Mouse (Mus musculus): Measurements from ENCODE around the gene Madcam1. TPM values are rescaled to one million over a fixed set of nuclear protein-coding genes. Genes with fewer than 3 reads are reported as not detected.

The Madcam1 gene
- polyA plus RNA-seq, 1 experiment from 2014 or later, result 6.7 TPM

GRCm38 (mm10) chr10:79638486-79639204 is 25.7 kb upstream of the Madcam1 start:
- Histone ChIP-seq H3K27me3 (peaks cover 7% of the 10 kb centered on the region; the same call in 1 of the 2 replicates), H3K4me2 (replicated peaks) (peak overlapping the region; percentile 88), H3K4me3 (peak overlapping the region; percentile 88), H3K27ac (no peak overlapping the region; the same call in 1 of the 2 replicates), H3K4me1 (peaks cover 18% of the 10 kb centered on the region), H3K36me3 (no peaks in the 10 kb centered on the region), H3K9ac (peak overlapping the region; percentile 75; the same call in 1 of the 2 replicates), H3K9me3 (no peaks in the 10 kb centered on the region)
- 5% methylated on average over 23 of the region's 23 CpGs for WGBS
- no peak for ATAC-seq (ENCODE audit: insufficient number of reproducible peaks, insufficient read depth, low FRiP score, low TSS enrichment)

- no peak within 1 kb of the TSS for H3K4me3 ChIP-seq
- no peak within 1 kb of the TSS for H3K27ac ChIP-seq
- H3K4me2 ChIP-seq (replicated peaks), result no peak within 1 kb of the TSS
- ATAC-seq (ENCODE audit: insufficient number of reproducible peaks, insufficient read depth, low FRiP score, low TSS enrichment), result no peak
- no peak within 1 kb of the TSS for H3K9ac ChIP-seq
- no peaks in the 10 kb centered on the region for H3K36me3 ChIP-seq
- no peaks in the 10 kb centered on the region for H3K9me3 ChIP-seq
- no peaks in the 10 kb centered on the region for H3K4me1 ChIP-seq
- no peaks in the 10 kb centered on the region for H3K27me3 ChIP-seq
- WGBS, result 55% methylated on average over 8 of the region's 8 CpGs
These were observed 18.6 kb upstream of the Madcam1 start, which contains the start of gene Odf3l2 for GRCm38 (mm10) chr10:79645711-79646110. Odf3l2 (minus strand) TSS chr10:79645738.

DNA sequence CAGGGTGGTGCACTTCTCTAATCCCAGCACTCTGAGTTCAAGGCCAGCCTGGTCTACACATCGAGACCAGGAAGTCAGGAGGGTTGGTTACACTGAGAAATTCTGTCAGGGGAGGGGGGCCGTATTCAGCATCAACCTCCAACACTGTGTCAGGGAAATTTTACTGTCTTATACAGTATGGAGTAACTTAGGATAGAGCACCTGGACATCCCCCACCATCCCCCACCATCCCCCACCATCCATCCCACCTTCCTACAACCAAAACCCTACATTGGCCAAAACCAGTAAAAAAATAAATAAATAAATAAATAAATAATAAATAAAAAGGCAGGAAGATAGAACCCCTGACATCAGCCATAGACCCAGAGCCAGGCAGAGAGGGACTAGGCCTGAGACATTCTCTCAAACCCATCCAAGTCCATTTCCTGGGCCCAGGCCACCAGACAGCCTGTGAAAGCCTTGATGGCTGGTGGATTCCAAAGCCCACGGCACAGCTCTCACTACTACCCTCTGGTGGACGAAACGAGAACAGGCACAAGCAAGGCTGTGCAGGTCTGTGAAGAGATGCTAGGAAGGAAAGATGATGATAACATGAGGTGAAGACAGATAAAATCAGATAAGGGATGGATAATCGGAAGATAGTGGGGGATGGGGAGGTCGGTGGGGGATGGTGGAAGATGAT is 15.1 kb upstream of the Madcam1 start:
- 28% methylated on average over 7 of the region's 7 CpGs for WGBS
- no peak for ATAC-seq (ENCODE audit: insufficient number of reproducible peaks, insufficient read depth, low FRiP score, low TSS enrichment)

GRCm38 (mm10) chr10:79652789-79653188 is 11.6 kb upstream of the Madcam1 start:
- no peaks in the 10 kb centered on the region for H3K27me3 ChIP-seq
- ATAC-seq (ENCODE audit: insufficient number of reproducible peaks, insufficient read depth, low FRiP score, low TSS enrichment), result no peak
- 86% methylated on average over 7 of the region's 7 CpGs for WGBS
- no peaks in the 10 kb centered on the region for H3K36me3 ChIP-seq
- H3K4me1 ChIP-seq, result 0 out of 2 replicates have a peak, but pooled peaks cover 5% of the 10 kb centered on the region
- H3K4me3 ChIP-seq, result no peak overlapping the region
- no peak overlapping the region for H3K9ac ChIP-seq
- no peak overlapping the region for H3K27ac ChIP-seq
- no peak overlapping the region for H3K4me2 ChIP-seq (replicated peaks)
- no peaks in the 10 kb centered on the region for H3K9me3 ChIP-seq

More for the DNA sequence above, 15.1 kb upstream of the Madcam1 start:
- no peak overlapping the region for H3K9ac ChIP-seq
- no peaks in the 10 kb centered on the region for H3K9me3 ChIP-seq
- no peaks in the 10 kb centered on the region for H3K27me3 ChIP-seq
- no peak overlapping the region for H3K27ac ChIP-seq
- no peak overlapping the region for H3K4me3 ChIP-seq
- no peaks in the 10 kb centered on the region for H3K4me1 ChIP-seq
- H3K36me3 ChIP-seq, result no peaks in the 10 kb centered on the region
- no peak overlapping the region for H3K4me2 ChIP-seq (replicated peaks)

DNA sequence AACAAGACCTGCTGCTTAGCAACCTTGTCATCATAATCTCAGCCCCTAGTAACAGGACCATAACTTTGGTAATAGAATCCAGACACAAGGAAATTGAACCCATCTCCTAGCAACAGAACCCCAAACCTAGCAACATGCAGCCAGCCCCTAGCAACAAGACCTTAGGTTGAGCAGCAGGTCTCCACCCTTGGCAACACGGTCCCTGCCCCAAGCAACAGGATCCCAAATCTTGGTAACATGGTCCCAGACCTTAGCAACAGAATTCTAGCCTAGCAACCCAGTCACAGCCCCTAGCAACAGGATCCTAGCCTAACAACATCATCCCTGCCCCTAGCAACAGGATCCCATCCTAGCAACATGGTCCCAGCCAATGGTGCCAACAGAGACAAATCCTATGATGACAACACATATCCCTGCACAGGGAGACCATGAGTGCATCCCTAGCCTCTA is 9.4 kb upstream of the Madcam1 start:
- H3K4me1 ChIP-seq, result 0 out of 2 replicates have a peak, but pooled peaks cover 5% of the 10 kb centered on the region
- H3K4me2 ChIP-seq (replicated peaks), result no peak overlapping the region
- WGBS, result 12% methylated on average over 1 of the region's 1 CpGs
- peak; percentile 61; the same call in 1 of the 2 replicates for ATAC-seq (ENCODE audit: insufficient number of reproducible peaks, insufficient read depth, low FRiP score, low TSS enrichment)
- no peak overlapping the region for H3K4me3 ChIP-seq
- no peak overlapping the region for H3K27ac ChIP-seq
- no peak overlapping the region for H3K9ac ChIP-seq
- no peaks in the 10 kb centered on the region for H3K36me3 ChIP-seq
- H3K9me3 ChIP-seq, result no peaks in the 10 kb centered on the region
- no peaks in the 10 kb centered on the region for H3K27me3 ChIP-seq

GRCm38 (mm10) chr10:79658829-79659228 is 5.5 kb upstream of the Madcam1 start:
- Histone ChIP-seq H3K4me2 (replicated peaks) (no peak overlapping the region), H3K36me3 (no peaks in the 10 kb centered on the region), H3K4me3 (no peak overlapping the region), H3K27ac (no peak overlapping the region), H3K9me3 (no peaks in the 10 kb centered on the region), H3K4me1 (0 out of 2 replicates have a peak, but pooled peaks cover 5% of the 10 kb centered on the region), H3K27me3 (no peaks in the 10 kb centered on the region), H3K9ac (no peak overlapping the region)
- no peak for ATAC-seq (ENCODE audit: insufficient number of reproducible peaks, insufficient read depth, low FRiP score, low TSS enrichment)
- 15% methylated on average over 4 of the region's 4 CpGs for WGBS

DNA sequence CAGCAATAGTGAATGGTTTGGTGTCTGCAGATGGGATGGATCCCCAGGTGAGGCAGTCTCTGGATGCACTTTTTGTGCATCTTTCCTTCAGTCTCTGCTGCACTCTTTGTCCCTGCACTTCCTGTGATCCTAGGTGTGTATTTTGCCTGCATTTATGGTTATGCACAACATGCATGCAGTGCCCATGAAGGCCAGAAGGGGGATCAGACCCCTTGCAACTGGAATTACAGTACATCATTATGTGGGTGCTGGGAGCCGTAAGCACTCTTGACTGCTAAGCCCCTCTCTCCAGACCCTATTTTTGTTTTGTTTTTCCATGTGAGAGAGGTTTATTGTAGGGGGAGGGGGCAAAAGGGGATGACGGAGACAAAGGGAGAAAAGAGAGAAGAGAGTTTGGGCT is 4.1 kb upstream of the Madcam1 start:
- 80% methylated on average over 2 of the region's 2 CpGs for WGBS

DNA sequence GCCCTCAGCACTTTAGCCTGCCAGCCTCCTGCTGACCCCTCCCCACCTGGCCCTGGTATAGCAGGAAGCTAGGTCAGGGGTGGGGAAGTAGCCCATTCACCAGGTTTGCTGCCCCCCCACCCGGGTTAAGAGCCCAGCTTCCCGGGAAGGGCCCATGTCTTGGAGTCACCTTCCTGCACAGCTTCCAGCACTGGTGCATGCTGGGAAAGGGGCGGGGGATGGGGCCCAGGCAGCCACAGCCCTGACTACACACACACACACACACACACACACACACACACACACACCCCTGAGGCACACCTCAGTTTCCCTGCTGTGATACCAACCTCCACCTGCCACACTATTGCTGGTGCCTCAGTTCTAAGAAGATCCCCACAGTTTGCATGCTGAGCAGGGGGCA is 2.5 kb upstream of the Madcam1 start:
- no peak overlapping the region for H3K27ac ChIP-seq

More for the DNA sequence above, 4.1 kb upstream of the Madcam1 start:
- 0 out of 2 replicates have a peak, but pooled peaks cover under 1% of the 10 kb centered on the region for H3K4me1 ChIP-seq
- H3K9ac ChIP-seq, result no peak overlapping the region
- H3K27ac ChIP-seq, result no peak overlapping the region
- no peaks in the 10 kb centered on the region for H3K9me3 ChIP-seq
- no peak for ATAC-seq (ENCODE audit: insufficient number of reproducible peaks, insufficient read depth, low FRiP score, low TSS enrichment)
- H3K4me2 ChIP-seq (replicated peaks), result no peak overlapping the region
- no peaks in the 10 kb centered on the region for H3K27me3 ChIP-seq
- H3K4me3 ChIP-seq, result no peak overlapping the region
- H3K36me3 ChIP-seq, result no peaks in the 10 kb centered on the region

DNA sequence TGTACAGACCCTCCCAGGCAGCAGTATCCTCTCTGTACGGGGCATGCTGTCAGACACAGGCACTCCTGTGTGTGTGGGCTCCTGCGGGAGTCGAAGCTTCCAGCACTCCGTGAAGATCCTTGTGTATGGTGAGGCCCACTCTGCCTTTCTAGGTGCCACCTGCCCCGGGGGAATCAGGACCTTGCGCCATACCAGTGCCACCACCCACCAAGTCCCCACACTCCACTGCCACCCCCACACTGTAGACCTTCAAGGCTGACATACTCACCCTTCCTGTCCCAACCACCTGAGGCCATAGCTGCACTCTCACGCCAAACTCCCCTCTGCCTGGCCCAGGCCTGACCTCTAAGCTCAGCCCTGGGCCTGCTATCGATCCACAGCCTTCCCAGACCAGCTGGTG is 692 bp downstream of the Madcam1 start:
- peaks cover under 1% of the 10 kb centered on the region; the same call in 1 of the 2 replicates for H3K4me1 ChIP-seq
- 76% methylated on average over 8 of the region's 8 CpGs for WGBS
- H3K27me3 ChIP-seq, result no peaks in the 10 kb centered on the region
- H3K4me2 ChIP-seq (replicated peaks), result no peak overlapping the region
- H3K9me3 ChIP-seq, result no peaks in the 10 kb centered on the region
- no peak for ATAC-seq (ENCODE audit: insufficient number of reproducible peaks, insufficient read depth, low FRiP score, low TSS enrichment)
- H3K4me3 ChIP-seq, result no peak overlapping the region
- no peak overlapping the region for H3K27ac ChIP-seq
- H3K9ac ChIP-seq, result no peak overlapping the region
- no peaks in the 10 kb centered on the region for H3K36me3 ChIP-seq

More for the DNA sequence above, 2.5 kb upstream of the Madcam1 start:
- Histone ChIP-seq H3K9me3 (no peaks in the 10 kb centered on the region), H3K4me2 (replicated peaks) (no peak overlapping the region), H3K4me3 (no peak overlapping the region), H3K4me1 (no peaks in the 10 kb centered on the region), H3K9ac (no peak overlapping the region), H3K27me3 (no peaks in the 10 kb centered on the region), H3K36me3 (no peaks in the 10 kb centered on the region)
- WGBS, result 35% methylated on average over 3 of the region's 3 CpGs
- ATAC-seq (ENCODE audit: insufficient number of reproducible peaks, insufficient read depth, low FRiP score, low TSS enrichment), result no peak

DNA sequence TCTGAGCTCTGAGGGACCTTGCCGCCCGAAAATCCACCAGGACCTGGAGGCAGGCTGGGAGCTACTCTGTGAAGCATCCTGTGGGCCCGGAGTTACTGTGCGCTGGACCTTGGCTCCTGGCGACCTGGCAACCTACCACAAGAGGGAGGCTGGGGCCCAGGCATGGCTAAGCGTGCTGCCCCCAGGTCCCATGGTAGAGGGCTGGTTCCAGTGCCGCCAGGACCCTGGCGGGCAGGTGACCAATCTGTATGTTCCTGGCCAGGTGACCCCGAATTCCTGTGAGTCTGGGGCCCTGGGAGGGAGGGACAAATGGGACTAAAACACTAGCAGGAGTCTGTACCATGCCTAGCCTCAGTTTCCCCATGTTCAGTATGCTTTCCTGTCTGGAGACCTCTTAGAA is 2.1 kb downstream of the Madcam1 start:
- H3K9ac ChIP-seq, result no peak overlapping the region
- H3K27ac ChIP-seq, result no peak overlapping the region
- H3K4me3 ChIP-seq, result no peak overlapping the region
- H3K4me2 ChIP-seq (replicated peaks), result no peak overlapping the region
- peaks cover 13% of the 10 kb centered on the region for H3K4me1 ChIP-seq
- H3K36me3 ChIP-seq, result no peaks in the 10 kb centered on the region
- no peaks in the 10 kb centered on the region for H3K9me3 ChIP-seq
- no peak for ATAC-seq (ENCODE audit: insufficient number of reproducible peaks, insufficient read depth, low FRiP score, low TSS enrichment)
- H3K27me3 ChIP-seq, result no peaks in the 10 kb centered on the region
- WGBS, result 69% methylated on average over 9 of the region's 9 CpGs

DNA sequence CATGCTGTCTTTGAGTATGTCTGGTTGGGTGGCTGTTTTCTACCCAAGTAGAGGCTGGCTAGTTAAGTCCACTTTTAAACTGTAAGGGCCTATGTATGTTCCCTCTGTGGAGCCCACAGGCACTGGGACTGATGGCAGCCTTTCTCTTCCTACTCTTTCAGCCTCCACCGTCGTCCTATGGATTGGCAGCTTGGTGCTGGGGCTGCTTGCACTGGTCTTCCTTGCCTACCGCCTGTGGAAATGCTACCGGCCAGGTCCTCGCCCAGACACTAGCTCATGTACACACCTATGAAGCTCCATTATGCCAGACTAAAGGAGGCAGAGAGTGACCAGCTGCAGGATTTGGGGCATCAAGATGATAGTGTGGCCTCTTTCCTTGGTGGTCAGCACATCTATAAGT is 3.7 kb downstream of the Madcam1 start:
- no peak for ATAC-seq (ENCODE audit: insufficient number of reproducible peaks, insufficient read depth, low FRiP score, low TSS enrichment)
- Histone ChIP-seq H3K36me3 (0 out of 2 replicates have a peak, but pooled peaks cover 2% of the 10 kb centered on the region), H3K27ac (no peak overlapping the region), H3K4me3 (no peak overlapping the region), H3K9me3 (no peaks in the 10 kb centered on the region), H3K27me3 (no peaks in the 10 kb centered on the region), H3K9ac (no peak overlapping the region), H3K4me2 (replicated peaks) (no peak overlapping the region), H3K4me1 (peaks cover 13% of the 10 kb centered on the region)
- 82% methylated on average over 5 of the region's 5 CpGs for WGBS

All from embryonic facial prominence, embryonic 12.5 days (tissue).